Mouse (Mus musculus) cerebellum, adult 11-12 months (tissue): Measurements from ENCODE around the gene Prkce.

Experiments
- DNase-seq: peaks from one replicate; pipeline ENCODE4 v3.0.0; 2022

Gene Prkce

DNA sequence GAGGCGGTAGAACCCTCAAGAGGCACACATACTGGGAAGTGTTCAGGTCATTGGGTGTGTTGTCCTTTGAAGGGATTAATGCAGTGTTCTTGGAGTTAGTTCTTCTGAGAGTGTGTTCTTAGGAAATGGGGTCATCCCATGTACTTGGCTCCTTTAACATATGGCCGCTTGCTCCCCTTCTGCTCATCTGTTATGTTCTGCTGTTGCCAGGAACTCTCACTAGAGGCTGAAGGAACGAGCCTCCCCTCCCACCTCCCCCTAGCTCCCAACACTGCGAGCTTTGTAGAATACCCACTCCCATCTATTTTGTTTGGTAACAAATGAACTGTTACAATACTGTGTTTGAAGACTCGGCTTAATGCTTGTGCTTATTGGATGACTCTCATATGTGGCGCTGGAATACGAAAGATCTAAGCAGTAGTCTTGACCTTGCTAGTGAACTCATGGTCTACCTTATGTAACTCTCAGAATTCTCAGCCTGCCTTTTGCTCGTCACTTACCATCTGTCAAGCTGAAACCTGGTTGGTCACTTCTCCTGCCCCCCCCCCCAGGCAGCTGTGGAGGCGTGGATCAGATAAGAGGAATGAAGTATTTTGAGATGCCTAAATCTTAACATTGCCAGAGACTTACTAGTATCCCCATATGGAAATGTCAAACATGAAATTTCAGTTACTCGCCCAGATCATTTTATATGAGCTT, 58.1 kb downstream of the Prkce start:
- peak; percentile 58 for DNase-seq

DNA sequence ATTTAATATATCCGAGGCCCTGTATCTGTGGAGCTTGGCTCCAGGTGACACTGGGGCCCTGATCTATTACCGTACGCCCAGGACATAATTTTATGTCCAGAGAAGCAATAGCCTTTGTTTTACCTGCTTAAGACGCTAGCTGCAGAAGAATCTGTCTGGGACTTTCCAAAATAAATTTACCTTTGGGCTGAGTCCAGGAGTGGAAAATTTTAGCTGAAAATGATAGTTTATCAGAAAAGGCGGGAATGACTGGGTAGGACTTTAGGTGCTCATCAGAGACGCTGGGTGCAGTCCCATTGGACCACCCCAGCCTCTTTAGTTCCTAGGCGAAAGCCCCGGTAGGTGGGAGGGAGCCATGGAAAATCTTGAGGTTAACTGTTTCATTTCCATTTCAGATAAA, 58.6 kb downstream of the Prkce start:
- DNase-seq, result no peak

DNA sequence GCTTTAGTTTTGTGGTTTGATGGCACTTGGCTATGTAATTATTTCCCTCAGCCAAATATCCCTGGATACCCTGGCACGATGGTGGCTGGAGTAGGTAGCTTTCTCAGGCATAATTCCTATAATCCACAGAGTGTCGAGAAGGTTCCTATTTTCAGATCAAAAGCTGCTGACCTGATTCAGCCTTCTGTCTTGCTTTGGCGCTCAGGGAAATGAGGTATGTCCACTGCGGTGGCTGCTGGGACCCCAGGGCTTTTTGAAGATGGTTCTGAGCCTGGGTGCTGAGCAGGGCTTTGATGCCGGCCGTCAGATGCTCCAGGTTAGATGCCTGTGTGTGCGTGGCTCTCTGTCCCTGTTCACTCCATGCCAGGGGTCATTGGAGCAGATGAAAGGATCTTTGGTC, 59.0 kb downstream of the Prkce start:
- DNase-seq, result no peak

DNA sequence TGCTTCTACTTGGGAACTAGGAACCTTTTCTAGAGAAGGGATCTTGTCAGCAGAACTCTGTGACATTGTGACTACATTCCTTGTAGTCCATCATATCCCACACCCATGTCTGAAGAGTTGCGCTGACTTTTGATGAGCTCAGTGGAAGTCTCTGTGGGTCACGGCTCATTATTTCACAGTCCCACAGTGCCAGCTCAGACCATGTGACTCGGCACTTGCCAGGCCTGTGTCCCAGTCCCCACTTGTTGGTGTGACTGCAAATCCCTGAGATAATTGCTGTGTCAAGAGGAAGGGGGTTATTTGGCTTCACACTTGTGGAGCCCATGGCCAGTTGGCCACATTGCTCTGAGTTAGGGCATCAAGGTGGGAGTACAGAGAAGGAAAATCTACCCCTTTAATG, 59.8 kb downstream of the Prkce start:
- DNase-seq, result no peak

DNA sequence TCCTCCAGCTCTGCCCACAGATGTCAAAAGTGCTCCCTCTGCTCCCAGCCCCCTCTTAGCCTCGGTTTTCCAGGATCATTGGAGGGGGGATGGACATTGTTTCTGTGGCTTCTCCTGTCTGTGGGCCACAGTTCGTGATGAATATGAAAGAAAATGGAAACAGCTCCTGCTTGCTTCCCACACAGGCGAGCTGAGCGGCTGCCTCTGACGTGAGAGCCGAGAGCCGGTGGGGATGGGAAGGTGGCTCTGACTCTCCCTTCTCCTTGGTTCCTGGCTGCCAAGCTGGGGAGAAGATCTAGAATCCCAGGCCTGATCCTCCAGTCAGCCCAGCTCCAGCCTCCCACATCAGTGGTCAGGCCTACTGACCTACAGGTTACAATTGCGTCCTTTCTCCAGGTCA, 61.3 kb downstream of the Prkce start:
- no peak for DNase-seq

DNA sequence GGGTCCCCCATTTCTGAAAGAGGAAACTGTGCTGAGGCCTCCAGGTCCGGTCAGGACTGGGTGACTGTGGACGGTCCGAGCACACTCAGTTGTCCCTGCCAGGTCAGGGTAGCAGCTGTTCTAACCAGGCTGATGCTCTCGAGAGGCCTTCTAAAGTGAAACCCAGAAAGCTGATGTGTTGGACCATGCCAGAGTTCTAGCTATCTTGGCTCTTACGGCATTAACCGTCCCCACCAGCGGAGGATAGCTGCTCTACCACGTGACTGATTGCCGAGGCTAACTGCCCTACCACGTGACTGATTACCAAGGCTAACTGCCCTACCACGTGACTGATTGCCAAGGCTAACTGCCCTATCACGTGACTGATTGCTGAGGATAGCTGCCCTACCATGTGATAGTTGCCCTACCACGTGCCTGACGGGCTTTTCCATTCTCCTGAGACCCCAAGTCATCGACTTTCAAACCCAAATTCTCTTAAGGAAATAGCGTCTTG, 62.6 kb downstream of the Prkce start:
- no peak for DNase-seq

DNA sequence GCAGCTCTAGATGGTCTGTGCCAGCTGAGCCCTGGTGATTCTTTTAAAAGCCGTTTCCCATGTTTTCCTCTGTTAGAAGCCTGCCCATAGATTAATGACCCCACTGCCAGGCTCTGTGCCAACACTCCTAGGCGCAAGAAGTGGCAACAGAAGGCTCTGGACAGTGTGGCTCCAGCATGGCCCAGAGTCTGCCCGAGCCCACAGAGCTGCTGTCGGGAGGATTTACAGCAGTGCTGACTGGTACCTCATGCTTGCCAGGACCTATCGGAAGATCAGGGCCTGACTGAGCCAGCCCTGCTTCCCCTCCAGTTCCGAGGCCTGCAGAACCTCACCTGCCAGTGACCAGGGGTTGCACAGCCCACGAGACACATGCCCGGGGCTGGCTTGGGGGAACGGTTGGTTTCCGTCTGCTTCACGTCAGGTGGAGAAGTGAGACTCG, 64.2 kb downstream of the Prkce start:
- DNase-seq, result peak; percentile 84

DNA sequence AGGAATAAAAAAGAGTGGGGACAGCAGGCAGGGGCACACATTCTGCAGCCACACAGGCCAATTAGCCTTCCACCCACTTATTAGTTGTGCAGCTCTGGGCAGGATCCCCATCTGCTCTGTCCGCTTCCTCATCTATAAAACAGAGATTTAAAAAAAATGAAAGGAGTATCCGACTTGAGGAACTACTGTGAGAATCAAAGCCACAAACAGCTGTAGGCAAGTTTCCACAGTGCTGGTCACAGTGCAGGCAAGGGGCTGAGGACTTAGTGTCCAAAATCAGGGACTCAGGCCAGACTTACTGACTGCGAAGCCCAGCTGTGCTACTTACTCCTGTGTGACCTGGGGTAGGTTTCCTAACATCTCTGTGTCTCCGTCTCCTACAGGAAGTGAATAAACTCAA, 64.7 kb downstream of the Prkce start:
- no peak for DNase-seq

DNA sequence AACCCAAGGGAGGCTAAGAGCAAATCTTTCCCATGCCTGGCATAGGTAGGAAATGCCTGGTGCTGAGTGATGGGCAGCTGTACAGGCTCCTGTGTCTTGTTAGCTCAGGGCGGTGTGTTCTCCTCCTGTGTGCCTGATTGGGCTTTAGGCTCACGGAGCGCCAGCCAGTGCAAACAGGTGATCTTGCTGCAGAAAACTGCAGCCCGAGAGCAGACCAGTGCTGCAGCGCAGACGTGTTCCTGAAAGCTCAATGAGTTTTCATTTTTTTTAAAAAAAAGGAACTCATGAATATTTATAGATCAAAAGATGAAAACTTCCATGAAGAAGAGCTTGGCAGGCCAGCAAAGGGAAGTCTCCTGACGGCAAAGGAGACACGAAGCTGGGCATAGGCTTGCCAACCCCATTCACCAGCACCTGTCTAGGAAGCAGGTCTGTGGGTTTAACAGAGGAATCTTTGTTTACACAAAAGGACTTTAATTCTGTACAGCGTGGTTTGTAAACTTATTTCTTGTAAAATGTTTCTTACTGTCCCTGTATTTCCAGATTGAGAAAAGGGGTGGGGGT, 67.1 kb downstream of the Prkce start:
- no peak for DNase-seq

DNA sequence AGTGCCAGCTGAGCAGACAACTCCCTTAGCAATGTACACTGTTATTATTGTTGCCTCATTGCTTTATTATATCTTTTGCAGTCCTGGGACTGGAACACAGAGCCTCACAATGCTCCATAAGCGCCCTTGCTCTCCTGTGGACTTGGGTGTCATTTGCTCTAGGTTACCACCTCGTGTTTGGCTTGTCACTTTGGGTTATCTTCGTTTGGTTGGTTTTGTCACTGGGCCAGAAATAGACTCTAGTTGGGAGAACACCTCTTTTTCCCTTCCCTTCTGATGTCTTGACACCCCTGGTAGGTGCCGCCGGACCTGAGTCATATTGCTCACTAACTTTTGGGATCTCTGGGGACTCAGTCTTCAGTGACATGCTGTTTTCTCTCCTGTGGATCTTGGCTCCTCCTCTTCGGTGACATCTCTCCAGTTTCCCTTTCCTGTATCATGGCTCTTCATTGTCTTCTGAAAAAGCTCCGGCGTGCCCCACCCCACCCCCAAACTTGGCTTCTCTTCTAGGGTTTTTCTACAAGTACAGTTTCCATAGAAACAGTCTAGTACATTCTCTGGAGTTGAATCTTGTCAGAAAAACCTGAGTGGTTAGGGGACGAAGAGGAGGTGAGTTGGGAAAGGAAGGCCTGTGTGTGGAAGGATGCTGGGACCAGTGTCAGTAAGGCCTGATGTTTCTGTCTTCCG, 68.6 kb downstream of the Prkce start:
- peak; percentile 89 for DNase-seq

DNA sequence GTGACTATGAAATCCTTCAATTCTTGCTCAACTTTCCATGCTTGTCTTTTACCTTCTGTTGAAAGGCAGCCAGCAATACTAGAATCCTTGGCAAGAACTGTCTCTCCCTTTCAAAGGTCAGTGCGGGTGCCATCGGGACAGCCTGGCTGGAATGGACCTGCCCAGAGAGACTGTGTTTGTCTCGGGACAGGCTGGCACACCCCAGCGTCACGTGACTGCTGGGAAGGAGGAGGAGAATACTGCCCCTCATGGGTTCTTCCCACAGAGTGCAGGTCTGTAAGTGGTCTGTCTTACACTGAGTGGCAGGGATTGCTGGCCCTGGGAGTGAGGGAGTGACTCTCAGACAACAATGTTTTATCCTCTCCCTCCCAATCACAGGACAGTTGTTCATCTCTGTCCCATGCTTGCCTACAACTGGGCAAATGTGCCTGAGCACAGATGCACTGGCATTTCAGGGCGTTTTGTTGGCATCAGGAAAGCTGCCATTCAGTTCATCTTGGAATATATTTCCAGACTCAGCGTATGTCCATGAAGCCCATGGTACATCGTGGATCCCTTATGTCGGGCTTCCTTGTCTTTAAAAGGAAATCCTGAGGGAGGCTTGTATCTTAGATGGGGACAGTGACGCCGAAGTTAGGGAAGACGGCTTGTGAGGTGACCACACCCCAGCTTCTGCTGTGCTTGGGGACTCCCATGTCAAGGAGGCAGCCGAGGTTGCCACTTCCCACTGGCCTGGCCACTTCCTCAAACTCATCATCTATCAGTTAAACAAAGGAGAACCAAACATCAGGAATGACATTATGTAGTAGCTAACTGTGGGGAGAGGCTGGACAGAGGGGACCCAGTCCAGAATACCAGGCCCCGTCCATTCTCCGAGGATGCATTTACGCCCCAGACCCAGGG, 69.5 kb downstream of the Prkce start:
- DNase-seq, result peak; percentile 81

DNA sequence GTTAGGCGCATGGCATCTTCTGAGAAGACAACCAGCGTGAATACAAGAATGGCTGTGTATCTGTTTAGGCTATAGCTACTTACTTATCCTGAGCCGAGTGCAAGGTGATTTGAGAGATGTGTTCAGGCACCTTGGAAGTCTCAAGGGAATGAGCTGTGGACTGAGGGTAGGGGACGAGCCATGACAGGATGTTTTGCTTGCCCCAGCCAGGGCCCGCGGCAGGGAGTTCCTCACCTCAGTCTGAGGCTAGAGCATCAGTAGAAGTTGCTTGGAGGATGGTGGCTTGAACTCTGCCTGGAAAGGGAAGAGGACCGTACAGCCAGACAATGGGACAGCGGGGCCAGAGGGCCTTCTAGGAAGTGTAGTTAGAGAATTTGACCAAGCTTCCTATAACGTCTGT, 74.7 kb downstream of the Prkce start:
- DNase-seq, result no peak

DNA sequence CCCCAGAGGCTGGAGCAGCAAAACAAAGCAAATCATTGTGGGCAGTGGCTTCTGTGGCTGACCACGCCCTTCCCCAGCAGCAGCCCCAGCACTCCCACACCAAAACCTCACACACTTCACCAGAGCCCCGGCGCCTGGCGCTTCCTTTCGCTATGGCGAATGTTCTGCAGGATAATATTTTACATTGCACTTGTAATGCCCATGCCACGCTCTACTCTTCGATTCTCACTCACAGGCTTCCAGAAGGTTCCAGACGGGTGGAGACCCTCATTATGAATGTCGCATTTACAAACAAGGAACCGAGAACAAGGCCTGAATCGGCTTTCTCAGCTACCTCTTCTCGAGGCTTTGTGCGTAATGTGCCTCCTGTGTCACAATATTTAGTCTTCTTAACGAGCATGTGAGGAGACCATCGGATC, 75.5 kb downstream of the Prkce start:
- no peak for DNase-seq

DNA sequence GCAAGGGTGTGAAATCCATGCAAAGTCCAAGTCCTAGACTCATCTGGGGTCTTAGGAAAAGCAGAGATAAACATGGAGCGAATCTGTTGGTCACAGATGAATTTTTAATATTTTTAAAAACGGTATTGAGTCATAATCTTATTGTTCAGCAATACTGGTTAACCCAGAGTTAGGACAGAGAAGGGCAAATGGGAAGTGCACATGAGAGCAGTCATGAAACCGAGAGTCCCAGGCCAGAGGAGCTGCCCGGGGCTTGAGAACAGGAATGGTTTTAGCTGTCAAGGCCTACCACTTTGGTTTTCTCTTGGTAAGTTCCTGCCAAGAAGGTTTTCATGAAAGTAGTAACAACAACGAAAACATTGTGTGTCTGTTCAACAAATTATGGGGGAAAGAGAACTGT, 76.8 kb downstream of the Prkce start:
- DNase-seq, result no peak

DNA sequence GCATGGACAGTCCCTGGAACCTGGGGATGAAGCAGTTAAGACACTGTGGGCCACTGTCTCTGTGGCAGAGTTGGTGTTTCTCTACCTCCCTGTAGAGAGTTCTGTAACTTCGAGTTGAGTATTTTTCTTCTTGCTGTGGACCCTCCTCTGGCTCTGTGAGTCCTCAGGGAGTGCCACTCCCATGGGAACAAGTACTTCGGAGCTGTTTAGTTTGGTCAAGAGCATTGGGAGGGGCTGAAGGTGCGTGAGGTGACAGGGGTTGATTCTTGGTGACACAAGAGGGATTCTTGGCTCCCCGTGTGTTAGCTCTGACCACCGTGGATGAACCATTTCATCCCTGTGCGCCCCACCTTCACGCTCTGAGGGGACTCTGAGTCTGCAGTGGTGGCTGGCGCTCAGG, 81.2 kb downstream of the Prkce start:
- no peak for DNase-seq

DNA sequence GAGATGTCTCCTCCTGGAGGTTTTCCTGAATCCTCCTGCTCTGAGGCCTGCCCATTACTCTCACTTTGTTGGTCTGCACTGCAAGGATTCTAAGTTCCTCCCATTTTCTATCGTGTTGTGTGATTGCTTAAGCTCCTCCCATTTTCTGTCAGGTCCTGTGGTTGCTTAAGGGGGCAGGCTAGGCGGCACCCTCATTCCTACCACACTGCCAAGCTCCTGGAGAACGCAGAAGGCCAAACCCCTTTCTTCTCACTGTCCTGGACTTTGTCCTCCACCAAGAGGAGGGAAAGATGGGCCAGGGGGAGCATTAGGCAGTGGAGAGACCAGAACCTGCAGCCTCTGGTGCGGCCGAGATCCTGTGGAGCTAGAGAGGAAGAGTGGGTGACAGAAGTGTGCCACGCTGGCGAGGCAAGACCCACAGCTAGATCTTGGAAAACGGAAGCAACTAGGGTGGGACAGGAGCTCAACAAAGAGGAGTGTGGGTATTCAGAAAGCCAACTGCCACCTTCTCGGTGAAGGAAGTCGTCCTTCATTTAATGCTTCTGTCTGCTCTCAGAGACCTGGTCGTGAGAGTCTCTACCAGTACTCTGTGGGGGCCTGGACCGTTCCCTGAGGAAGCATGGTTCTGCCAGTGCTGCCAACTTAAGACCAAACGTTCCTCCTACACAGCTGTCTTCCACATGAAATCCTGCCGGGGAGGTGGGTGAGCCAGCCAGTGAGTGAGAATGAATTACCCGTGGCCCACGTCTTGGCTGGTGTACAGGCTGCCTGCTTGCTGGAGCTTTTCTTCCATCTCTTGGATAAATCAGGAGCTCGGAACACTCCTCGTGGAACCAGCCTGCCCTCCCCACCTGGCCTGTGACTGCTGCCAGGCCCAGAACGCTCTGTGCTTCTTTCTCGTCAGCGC, 82.2 kb downstream of the Prkce start:
- peak; percentile 93 for DNase-seq

DNA sequence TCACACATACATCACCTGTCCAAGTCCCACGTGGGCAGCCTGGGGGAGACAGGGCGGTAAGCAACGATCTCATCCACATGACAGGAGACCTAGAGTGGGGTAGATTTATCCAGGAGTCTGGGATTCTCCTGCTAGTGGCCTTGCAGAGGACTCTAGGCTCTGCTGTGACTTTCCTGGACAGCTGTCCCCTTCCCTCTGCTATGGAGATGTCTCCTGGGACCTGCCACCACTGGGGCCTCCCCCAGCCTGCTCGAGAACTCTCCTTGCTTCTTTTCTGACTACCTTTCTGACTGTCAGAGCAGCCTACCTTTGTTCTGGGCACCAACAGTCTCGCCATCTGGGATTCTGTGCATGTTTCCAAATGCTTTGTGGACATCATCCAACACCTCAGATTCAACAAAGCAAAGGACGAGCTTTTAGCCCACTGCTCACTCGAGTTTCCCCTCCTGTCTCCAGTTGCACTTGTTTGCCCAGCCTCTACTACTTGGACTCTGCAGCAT, 82.9 kb downstream of the Prkce start:
- DNase-seq, result peak; percentile 89

DNA sequence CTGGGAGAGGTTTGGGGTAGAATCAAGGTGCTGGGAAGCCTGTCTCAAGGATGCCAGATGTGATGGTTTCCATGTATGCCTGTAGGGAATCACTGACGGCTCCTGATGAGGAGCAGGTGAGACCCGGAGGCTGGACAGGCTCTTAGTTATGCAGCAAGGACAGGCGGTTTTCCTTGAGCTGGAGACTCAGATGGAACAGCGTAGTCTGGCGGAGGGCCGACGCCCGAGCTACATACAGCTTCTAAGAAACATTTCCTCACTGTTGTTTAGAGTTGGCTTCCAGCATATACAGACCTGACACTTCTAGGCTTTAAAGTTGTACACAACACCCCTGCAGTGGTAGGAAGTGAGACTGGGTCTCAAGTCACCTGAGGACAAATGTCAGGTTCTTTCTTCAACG, 86.3 kb downstream of the Prkce start:
- DNase-seq, result no peak

DNA sequence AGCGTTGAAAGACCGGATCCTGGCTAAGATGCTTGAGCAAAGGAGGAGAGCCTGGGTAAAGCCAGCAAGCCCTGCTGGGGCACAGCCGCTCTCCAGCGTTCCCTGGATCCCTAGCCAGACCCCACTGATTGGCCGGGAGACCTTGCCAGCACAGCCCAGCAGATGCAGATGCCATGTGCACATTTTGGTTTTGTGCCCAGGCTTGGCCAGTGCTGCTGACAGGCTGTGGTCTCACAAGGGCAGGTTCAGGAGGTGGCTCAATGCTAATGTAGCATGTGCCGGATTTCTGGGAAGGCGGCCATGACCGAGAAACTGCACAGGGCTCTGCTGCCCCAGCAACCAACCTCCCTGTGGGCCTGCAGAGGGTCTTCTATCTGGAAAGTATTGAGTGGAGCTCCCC, 86.7 kb downstream of the Prkce start:
- peak; percentile 93 for DNase-seq

DNA sequence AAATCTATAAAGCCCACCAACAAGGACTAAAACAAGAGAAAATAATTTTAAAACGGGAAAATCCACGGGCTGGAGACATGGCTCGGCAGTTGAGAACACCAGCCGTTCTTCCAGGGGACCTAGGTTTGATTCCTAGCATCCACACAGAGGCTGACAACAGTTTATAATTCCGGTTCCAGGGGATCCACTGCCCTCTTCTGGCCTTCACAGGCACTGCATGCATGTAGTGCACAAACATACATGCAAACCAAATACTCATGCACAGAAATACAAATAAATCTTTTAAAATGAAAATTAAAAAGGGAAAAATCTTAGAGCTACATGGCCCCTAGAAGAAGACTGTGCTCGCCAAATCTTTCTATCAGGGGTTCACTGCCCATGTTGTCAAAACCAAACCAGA, 87.4 kb downstream of the Prkce start:
- DNase-seq, result no peak

DNA sequence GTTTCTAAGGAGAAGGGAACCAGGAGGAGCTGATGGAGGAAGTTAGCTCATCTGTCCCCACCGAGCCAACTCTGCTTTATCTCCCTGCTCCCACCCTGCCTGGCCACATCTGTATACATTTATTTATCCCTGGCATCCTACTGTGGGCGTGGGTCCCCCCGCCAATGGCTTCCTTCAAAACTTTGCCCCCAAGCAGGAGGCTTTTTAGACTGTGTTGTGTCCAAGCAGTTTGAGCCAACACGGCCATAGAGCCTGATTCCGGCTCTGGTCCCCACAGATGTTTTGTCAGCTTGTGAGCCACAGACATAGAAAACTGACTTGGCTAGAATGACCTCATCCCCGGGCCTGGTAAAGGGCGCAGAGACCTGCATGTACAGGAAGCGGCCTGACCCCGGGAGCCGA, 89.1 kb downstream of the Prkce start:
- DNase-seq, result no peak

DNA sequence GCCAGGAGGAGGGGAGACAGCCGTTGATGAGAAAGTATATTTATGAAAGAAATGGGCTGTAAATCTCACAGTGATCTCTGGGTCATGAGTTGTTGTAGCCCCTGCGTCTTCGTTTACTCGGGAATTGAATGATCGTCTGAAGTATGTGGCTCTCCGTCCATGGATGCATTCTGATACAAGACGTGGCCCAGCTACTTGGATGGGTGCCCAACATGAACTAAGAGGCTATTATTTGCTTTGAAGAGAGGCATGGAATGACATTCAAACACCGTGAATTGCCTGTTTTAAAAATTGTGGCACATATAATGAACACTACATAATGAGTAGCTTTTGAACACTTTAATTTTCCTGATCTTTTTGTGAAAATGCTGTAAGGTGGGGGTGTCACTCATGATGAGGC, 93.5 kb downstream of the Prkce start:
- DNase-seq, result no peak
